Mouse (Mus musculus): ENCODE data around the gene Cfap61.

GRCm38 (mm10) chr2:145901861-145902260, 32.7 kb upstream of the Cfap61 start, which contains the start of gene Naa20:
- no peak for TF ChIP-seq CTCF (IDR thresholded peaks at IDR 0.05; ENCODE audit: borderline replicate concordance, control insufficient read depth, extremely low read depth, insufficient read depth, low read length, poor library complexity)
- no peak for TF ChIP-seq POLR2A (IDR thresholded peaks at IDR 0.05; ENCODE audit: control insufficient read depth, extremely low read depth, insufficient read depth, low read length, poor library complexity)
